Mouse (Mus musculus) frontal cortex, postnatal 14 days (tissue): ENCODE data around the gene Tspan5.

Source experiments
- DNase-seq, 2 experiments: peaks; one replicate each; pipeline ENCODE4 v3.0.0; 2022; ENCODE audit warnings: low spot score in 2 of 2

Gene Tspan5

DNA sequence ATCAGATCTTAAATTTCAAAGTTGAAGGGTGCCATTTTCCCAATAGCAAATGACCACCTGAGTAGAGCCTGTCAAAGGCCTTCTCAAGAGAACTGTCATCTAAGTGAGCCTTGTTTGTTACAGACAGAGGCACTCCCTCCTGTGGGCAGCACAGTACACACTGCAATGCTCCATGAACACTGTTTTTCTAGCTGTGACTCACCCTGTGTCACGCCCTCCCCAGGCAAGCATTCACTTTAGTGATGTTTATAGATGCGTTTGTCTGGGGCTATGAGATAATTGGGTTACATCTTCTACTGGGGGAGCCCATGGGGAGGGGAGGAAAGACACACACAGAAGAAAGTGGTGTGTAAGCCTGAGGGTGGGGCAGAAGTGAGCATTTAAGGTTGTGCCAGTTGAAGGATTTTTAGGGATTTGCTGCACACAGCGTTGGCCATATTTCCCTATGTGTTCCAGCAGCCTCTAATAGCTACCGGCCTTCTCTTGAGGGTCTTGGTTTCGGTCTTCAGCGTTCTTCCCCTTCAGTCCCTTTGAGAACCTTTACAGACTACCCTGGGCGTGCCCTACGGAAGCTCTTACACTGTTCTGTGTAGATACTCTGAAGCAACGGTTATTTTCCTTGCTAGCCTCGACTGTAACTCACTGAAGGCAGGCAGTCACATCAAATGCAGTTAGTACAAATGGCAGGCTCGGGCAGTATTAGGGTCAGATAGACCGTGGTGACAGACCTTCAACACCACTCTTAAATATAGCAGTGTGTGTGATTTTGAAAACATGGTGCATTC, 29.7 kb downstream of the Tspan5 start:
- DNase-seq: no peak

DNA sequence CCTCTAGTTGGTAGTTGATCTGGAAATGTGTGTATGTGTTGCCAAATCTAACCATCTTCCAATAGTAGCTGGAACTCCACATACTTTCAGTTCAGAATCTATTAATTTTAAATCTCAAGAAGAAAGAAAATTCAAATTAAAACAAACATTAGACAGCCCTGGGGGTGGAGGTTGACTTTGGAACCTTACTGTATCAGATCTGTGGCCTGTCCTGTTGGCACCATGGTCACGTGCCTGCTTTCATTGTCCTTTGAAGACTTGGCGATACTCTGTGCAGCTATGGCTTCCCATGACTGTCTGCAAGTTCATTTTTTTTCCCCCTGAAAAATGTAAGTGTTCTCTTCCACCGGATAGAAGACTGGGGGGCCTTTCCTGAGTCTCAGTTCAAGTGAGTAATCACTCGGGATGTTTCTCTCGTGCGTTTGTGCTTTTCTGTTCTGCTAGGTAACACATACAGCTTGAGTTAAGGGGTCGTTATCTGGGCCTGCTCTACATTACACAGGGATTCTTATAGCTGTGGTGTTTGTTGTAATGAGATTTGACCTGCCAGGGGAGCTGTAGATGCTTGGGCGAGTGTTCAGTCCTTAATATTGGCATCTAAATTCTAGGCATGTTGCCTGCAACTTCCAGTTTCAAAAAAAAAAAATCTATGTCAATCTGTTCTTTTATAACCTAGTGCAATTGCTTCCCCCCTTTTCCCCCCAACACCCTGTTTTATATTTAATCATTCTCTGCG, 32.0 kb downstream of the Tspan5 start:
- no peak for DNase-seq

DNA sequence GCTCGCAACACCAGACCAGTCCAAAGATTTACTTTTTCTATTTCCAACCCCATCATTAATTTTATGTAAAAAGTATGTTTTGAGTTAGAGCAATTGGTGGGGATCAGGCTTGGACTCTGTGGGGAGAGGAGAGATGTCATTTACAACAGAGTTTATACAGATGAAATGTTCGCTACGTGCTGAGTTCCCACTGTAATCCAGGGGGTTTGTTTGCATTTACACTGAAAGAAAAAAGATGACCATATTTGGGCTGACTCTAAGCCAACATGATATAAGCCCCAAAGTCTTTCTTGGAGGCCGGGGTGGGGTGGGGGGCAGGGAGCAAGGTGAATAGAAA, 32.6 kb downstream of the Tspan5 start:
- no peak for DNase-seq

DNA sequence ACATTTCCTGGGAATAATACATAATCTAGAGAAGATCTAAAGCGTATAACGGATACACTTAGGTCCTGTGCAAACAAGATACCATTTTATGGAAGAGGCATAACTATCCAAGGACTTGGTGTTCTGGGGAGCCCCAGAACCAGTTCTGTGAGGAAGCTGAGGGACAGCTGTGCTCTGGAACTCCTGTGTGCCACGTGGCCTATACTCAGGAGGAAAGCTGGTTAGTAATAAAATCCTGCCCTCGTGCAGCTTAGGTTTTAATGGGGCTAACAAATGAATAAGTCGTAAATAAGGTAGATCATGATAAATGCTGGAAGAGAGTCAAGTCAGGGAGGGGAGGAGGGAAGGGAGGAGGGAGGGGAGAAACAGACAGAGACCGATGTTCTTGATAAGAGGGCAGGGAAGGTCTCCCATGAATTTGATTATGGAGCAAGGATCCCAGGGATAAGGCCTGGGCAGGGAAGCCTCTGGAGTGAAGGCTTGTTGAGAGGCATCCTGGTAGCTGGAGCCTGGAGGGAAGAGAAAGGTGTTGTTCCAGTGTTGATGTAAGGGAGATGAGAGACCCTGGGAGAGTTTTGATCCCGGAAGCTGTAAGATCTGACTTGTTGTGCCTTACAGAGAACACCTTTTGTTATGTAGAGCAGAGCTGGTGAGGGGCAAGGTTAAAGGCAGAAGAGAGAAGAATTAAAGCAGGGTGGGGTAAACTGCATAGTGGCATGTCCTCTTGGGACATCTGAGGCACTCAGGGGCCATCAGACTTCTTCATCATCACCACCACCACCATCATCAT, 34.1 kb downstream of the Tspan5 start:
- DNase-seq: no peak

DNA sequence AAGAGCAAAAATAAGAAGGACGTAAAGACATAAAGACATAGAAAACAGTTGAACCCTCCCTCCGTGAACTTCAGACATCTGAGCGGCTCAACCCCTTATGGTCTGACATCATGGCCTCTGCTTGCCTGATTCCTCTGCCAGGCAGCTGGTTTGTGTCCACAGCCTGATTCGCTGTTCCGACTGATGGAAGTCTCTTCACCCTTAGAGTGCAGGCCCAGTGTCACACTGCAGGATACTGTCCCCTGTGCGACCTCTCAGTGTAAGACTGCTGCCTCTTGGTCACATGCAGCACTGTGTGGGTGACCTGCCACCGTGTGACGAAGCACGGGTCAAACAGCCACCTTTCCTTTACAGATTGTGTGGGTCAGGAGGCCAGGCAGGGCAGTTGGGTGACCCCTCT, 39.5 kb downstream of the Tspan5 start:
- no peak for DNase-seq

DNA sequence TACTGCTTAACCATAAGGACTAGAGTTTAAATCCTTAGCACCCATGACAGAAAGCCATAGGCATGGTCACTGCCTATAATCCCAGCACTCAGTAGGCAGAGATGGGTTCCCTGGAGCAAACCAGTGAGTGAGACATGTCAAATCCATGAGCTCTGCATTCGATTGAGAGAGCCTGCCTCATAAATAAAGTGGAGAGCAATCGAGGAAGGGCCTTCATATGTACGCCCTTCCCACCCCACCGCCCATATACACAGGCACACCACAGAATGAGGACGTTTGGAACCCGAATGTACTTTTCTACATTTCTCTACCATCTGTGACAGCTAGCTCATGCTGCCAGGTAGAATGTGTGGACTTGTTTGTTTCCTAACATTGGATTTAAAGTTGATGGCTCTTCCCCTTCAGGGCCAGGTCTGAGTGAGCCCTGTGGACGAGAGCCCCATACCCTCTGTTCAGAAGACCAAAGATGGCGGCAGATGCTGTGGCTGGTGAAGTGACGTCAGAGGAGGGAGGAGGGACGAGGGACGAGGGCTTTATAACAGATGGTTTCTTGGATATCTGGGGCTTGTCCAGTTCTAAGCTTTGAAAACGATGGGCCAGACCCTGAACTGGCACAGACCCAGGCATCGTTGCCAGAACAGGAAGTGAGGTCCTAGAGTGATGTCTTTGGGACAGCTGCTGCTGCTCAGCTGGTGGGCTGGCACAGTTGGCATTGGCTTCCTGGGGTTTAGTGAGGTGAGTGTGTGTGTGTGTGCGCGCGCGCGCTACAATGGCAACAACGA, 42.1 kb downstream of the Tspan5 start:
- no peak for DNase-seq

DNA sequence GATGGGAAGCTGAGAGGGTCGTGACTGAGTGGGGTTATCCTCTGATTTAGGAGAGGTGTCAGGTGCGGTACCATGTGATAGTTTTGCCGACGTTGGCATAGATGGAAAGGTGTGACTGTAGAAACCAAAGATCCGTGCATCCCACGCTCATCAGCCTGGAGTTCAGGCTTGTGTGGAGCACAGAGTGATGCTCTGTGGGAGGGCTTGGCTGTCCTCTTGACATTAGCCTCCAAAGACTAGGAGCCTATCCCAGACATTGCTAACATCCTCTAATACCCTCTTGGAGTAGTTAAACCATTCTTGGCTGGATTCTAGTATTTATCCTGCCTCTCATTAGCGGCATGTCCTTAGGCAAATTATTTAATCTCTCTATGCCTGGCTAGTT, 42.6 kb downstream of the Tspan5 start:
- DNase-seq: no peak

DNA sequence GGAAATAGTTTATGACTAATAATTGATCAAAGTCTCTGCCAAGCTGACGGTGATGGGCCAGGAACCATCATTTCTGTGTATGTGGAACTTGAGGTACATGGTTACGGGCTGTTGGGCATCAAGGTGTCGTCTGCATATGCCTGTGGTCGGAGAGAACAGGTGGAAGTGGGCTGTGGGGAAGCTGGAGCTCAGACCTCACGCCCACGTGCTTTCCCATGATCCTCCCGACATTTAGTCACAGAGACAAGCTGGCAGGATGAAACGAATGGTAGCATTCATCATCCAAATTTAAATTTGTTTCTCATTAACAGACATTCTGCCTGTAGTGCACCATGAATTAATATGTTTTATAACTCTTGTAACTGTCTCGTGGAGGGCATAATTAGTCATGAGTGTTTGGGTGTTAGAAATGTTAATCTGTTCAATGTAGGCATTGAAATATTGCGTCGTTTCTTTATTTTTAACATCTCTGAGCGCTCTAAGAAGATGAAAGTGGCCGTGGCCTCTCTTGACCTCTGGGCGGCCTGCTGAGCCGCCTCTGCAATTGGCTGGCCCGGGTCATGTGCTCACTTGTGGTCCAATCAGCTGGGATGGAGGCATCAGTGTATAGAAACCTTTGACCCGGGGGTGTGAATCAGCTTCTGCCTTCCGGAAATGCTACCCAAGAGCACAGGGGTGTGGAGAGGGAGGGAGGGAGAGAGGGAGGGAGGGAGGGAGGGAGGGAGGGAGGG, 45.9 kb downstream of the Tspan5 start:
- no peak for DNase-seq

DNA sequence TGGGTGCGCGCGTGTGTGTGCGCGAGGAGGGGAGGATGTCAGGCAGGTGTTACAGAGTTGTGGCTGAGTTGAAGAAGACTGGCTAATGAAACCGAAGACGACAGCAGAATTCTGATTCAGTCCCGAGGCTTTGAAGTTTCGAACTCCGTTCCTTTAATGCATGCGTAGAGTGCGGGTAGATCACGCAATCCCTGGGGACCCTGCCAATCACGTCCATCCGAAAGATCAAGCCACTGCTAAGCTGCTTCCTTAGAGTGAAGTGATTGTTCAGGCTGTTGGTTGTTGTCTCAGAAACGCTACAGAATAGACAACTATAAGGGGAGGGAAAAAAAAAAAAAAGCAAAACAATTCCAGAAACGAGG, 46.5 kb downstream of the Tspan5 start:
- DNase-seq: no peak

DNA sequence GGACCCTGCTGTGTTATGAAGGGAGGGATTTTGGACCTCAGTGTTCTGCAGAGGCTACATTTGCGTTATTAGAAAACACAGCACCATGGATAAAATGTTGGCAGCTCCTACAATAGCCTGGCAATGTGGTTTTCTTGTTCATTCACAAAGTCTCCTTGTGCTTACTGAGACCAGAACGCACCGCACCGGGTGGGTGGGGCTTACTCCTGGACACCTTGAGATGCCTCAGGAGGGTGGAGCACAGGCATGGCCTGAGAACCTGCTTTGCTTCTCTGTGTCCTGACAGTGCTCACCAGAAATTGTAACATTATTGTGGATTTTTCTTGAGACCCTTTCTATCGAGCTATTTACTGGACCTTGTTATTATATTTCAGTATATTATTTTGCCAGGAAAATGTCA, 47.3 kb downstream of the Tspan5 start:
- no peak for DNase-seq

DNA sequence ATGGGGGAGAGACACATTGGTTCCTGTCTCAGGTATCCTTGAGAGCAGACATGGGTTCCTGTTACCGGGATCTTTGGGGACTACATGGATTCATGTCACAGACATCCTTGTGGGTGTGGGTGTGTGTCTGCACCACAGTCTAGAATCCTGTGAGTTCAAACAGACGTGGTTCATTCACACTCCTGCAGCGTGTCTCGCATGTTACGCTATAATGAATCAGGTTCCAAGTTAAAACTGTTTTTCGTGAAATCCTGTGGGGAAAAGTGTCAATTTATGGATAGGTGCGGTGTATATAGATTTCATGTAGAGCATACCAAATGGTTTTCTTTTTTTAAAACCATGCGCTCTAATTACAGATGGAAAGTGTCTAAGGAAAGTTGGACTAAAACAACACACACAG, 52.5 kb downstream of the Tspan5 start:
- DNase-seq: no peak

DNA sequence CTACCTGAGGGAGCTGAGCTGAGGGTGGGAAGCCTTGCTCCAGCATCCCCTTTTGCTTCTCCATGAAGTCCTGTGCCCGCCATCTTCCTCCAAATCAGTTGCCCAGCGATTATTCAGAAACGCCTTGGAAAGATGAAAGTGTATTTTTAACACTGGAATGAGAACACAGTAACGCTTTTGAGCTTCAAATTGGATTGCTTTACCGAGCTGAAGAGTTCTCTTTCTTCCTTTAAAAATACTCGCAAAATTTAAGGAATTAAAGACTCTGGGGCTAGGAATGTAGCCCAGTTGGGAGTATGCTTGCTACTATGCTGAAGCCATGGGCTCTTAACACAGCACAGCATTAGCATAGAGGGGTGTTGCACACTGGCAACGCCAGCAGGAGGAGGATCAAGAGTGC, 54.0 kb downstream of the Tspan5 start:
- no peak for DNase-seq

DNA sequence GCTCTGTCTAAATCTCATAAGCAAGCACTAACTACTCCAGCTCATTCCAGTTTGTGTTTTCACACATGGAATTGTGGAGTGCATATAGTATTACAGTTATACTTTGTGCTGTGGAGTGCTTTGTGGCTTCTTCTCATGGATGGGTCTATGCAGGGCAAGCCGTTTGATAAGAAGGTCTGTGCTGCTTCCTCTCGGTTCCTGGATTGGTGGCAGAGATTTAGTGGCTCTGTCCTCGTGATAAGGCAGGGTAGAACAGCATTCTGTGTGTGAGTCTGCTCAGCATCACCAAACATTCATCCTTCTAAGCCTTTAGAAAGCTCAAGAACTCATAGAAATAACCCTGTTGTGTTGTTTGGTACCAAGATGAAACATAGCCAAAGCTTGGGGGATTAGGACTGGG, 54.6 kb downstream of the Tspan5 start:
- no peak for DNase-seq

DNA sequence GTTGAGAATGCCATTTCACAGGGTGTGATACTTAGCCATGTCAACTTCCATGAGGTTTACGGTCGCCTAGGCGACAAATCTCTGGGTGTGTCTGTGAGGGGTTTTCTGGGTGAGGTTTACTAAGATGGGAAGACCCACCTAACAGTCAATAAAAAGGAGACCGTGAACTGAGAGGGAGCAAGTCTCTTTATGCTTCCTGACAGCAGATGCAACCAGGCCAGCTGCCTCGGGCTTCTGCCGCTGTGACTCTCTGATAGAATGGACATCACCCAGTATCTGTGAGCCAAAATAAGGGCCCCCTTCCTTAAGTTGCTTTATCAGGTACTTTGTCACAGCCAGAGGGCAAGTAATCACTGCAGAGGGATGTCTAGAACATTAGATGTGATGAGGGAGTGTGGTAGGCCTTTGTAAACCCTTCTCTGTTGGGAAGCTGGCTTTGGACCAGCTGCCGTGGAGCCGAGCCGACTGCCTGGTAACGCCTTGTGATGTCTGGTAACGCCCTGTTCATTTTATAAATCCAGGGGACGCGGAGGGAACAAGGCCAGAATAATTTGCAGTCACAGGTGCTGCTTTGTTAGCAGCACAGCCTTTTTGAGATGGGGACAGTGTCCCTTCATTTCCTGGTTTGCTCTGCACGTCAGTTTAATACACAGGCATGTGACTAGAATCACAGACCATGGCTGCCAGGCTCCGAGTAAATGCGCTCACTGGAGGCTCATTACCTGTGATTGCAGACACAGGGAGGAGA, 58.8 kb downstream of the Tspan5 start:
- DNase-seq: no peak

DNA sequence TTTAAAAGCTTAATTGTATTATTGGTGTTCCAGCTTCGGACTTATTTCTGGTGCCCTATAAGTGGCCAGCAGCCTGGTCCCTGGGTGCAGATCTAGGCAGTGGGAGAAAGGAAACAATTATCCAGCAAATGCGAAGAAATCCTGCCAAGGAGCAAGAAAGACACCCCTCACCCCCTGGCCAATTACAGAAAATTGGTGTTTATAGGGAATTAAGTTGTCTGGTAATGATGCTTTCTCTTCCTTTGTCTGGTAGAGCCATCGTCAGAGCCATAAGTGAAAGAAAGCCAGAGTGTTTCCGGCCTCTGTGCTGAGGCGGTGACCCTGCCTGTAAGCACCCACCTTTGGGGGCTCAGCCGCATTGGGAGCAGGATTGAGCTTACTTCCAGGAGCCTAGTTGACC, 59.7 kb downstream of the Tspan5 start:
- DNase-seq: no peak

DNA sequence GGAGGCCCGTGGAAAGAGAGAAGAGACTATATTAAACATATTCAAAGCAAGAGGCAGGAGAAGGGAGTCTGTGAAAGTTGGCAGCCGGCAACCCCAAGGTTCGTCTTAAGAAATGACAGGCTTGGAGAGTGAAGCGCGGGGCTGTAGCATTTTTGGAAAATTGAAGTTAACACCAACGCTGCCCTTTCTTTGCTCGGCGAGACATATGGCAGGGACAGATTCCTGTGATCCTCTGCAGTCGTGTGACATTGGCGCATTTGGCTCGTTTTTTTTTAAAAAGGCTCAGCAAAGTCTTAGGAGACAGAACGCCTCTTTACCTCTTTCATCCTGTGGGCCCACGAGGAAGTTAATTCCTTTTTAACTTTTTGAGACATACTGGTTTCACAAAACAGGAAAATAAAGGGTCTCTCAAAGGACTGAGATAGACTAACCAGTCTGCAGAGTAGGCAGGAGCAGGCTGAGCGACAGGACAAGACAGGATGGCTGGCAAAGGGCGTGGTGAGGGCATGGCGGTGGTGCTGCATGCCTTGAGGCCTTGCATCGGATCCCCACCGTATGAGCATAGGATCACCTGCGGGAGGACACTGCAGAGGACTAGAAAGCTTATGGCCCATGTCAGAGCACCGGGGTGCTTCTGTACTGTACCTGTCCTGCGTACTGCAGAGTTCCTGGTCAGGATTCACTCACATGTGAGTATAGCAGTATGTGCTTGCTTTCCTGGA, 60.9 kb downstream of the Tspan5 start:
- DNase-seq: no peak

DNA sequence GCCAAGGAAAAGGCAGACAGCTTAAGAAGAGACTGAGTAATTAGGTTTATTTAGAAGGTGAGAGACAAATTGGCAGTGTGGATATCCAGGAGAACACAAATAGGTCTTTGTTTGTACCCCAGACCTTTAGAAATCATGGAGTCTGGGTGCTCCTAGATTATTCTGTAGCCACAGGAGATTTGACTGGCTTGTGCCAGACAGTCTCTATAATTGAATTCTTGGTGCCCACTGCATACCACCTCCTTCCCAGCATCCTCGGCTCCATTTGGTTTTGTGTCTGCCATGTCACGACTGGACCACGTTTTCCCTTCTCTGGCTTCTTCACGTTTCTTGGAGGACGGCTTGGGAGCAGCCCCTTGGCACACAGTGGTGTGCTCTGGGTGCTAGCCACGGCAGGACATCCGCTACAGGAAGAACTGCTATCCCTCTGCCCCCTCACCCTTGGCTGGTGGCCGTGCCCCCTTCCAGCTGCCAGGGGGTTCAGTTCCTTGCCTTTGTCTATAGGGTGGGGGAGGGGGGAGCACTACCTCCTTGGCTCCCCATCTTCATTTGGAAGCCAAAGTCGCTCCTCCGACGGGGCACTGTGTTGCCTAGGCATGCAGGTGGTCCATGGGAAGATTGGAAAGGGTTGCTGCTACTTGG, 61.6 kb downstream of the Tspan5 start:
- DNase-seq: no peak

DNA sequence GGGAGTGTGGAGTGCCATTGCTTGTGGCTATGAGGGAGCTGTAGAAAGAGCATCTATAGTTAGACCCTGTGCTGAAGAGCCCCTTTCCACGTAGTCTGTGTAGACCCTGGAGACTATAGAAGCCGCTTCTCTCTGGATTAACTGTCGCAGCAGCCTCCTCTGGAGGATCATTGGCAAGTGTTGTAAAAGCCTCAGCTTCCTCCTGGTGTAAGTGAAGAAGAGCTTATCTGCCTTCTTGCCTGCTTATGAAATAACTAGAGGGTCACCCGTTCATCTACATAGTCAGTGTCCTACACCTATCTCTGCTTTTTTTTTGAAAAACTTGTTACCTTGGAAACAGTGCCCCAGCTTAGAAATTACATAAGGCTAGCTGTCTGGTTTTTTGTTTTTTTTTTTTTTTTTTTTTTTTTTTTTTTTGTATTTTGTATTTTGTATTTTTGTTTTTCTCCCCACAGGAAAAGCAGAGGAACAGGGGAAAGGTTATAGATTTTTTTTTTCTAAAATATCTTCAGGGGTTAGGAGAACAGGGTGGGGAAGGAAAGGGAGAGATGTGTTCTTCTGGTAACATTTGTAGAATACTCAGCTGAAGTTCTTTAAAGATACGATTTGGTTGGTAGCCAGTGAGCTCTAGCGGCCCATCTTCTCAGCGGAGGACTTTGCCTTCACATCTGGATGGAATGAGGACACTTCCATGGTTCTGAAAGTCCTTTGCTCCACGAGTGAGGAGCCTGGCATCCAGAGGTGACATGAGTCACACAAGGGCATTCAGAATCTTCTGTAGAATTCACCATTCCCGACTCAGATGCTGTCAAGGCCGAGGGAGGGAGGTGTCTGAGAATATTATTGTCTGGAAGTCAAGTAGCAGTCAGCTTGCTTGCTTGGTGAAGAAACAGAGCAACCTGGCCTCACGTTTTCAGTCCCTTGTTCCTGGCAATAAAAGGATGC, 62.4 kb downstream of the Tspan5 start:
- no peak for DNase-seq
